Mouse (Mus musculus) gastrocnemius, adult 18-20 months (tissue): ENCODE measurements around the gene Pgap3. TPM values are rescaled to one million over a fixed set of nuclear protein-coding genes. Genes with fewer than 3 reads are reported as not detected.
"Not testable (repeated sequence)": the region's sequence is repeated elsewhere in the genome, so short reads cannot be mapped to it uniquely, and the experiment has no call there.

Experiments
- DNase-seq: peaks from one replicate; pipeline ENCODE4 v3.0.0; 2021; ENCODE audit warnings: low spot score
- total RNA-seq, 2 experiments: library from RNA; stranded (reverse); gene quantifications; 2 replicates each; pipeline ENCODE4 v1.2.3; 2021

Gene Pgap3
- total RNA-seq, 2 experiments from 2014 or later, result 2.3 to 3.7 TPM

DNA sequence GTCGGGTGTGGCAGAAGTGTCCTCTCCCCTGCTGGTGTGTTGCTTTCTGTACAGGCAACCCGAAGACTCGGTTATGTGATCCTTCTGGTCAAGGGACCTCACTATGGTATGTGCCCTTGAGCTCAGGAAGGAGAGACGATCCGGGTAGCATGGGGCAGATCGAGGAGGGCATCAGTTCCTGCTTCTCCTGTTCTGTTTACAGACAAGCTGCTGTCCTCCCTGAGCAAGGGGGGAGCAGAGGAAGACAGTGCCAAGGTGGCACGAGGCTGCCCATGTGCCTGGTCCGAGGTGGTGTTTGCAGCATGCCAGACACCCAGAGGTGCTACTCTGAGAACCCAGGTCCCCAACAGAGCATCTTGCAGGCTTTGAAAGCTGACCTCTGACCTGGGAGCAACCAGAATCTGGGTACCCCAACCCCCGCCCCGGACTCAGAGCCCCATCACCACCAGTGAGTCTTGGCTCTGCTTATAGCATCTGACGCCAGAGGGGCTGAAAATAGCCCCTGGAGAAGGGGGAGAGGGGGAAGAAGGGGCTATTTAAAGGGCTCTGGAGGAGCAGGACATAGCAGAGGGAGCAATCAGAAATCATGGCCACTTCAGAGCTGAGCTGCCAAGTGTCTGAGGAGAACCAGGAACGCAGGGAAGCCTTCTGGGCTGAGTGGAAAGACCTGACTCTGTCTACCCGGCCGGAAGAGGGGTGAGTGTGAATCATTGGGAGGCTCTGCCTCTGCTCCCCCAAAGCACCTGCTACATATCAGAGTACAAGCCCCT, 16.8 kb downstream of the Pgap3 start, which contains the start of gene Tcap:
Gene Tcap (plus strand): TSS at position 551 of the 770 bp plus-strand sequence.
- peak; percentile 87 for DNase-seq

DNA sequence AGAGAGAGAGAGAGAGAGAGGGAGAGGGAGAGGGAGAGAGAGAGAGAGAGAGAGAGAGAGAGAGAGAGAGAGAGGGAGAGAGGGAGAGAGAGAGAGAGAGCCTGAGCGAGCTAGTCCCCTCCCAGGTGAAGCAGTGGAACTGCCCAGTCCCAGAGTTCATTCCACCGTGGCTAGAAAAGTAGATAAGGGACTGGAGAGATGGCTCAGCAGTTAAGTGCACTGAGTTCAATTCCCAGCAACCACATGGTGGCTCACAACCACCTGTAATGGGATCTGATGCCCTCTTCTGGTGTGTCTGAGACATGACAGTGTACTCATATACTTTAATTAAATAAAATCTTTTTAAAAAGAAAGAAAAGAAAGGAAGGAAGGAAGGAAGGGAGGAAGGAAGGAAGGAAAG, 17.9 kb downstream of the Pgap3 start:
- not testable (repeated sequence) for DNase-seq

DNA sequence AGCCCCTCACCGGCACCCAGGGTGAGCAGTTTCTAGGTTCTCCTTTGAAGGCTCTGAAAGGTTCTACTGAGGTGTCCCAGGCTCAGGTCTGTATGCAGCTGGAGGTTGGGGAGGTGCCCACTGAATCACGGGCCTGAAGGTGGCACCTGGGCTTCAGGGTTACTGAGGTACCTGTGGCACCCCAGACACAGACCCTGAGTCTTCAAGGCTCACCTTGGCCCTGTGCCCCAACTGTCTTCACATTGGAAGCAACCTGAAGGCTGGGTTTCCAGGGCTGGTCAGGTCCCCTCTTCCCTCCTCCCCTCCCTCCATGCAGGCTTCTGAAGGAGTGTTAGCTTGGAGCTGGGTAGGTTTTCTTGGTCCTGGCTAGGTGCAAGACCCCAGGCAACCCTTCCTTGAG, 18.6 kb downstream of the Pgap3 start:
- DNase-seq, result no peak

DNA sequence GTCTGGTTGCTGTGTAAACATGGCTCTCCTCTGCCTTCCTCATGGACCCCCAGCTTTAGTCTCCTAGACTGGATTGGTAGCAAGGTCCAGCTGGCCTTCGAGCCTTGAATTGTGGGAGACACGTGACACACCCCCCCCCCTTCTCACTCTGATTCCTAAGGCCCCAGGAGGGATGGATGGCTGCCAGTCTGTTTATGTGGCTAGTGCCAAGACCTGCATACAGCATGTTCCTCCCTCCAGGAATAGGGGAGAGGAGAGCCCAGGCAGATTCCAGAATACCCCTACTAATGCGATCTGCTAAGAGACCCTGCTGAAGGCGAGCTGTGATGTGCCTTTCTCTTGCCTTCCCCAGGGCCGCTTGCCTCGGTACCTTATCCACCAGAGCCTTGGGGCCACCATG, 20.2 kb downstream of the Pgap3 start:
- DNase-seq, result no peak

DNA sequence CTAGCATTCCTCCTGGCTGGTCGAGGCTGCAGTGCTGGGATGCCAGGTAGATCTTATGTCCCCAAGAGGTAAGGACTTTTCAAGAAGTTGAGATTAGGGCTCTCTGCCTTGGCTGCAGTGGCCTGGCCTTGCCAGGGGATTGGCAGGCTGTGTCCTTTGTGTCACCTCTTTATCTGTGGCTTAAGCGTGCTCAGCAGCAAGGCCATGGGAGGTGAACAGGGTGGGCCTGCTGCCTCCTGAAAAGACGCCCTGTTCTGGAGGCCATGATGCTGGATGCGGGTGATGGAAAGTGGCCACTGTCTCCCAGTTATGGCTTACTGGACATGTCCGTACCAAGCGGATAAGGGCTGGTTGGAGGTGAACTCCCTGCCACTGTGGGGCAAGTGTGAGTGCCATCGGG, 20.9 kb downstream of the Pgap3 start:
- no peak for DNase-seq

DNA sequence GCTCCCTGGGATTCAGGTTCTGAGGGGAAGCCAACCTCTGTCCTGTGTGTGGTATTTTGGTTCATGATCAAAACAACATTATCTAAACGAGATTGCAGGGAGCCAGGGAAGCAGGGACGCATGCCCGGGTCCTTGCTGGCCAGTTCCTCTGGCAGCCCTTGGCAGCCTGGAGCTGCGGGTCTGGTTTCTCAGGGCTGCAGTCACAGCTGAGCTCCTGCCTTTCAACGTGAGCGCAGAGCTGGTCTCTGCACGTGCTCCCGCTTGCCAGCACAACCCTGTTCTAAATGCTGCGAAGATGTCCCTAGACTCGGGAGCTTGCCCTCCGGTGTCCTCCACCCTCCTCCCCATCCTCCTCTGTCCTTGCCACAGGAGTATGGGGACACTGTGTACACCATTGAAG, 22.5 kb downstream of the Pgap3 start:
- DNase-seq, result peak; percentile 86

DNA sequence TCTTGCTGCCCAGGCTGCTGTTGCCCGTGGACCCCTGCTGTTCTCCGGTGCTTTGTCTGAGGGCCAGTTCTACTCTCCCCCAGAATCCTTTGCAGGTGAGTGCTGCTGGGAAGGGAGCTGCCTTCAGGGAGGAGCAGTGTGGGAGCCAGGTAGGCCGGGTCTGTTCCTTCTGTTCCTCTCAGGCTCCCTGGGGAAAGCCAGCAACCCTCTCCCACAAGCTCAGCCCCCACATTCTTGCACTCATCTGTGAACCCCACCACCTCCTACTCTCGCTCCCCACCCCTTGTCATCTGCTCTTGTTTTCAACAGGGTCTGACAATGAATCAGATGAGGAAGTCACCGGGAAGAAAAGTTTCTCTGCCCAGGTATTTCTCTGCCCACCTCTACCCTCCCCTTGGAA, 23.5 kb downstream of the Pgap3 start:
- DNase-seq, result no peak

DNA sequence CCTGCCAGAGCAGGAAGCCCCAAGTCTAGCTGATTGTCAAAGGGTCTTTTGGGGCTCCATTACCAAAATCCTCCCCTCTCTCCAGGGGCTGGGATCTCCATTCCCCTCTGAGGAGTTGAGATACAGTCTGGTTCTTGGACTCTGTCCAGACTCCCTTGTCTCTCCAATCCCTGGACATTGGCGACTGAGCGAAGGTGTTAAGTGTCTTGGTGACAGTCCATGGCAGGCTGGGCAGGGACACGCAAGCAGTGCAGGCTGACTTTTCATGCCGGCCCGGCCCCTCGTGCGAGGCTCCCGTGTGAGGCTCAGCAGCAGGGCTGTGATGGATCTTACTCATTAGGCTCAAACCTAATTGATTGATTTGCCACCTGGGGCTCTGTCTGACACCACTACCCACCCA, 26.0 kb downstream of the Pgap3 start:
- peak; percentile 65 for DNase-seq

DNA sequence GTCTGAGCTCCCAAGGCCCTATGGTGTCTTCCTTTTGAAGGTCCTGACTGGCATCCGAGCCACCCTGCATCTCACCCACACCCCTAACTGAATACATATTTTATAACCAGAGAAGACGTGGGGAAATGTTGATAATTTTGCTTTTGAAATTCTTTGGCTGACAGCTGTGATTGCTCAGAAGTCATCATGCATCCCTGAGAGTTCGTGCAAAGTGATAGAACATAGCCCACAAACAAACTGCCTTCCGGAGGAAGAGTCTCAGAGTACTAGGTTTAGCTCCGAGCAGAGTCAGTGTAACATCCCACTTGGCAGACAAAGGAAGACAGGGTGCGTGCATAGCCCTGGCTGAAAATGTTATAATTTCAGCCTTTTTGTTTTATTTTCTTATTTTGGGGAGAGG, 27.0 kb downstream of the Pgap3 start:
- no peak for DNase-seq

DNA sequence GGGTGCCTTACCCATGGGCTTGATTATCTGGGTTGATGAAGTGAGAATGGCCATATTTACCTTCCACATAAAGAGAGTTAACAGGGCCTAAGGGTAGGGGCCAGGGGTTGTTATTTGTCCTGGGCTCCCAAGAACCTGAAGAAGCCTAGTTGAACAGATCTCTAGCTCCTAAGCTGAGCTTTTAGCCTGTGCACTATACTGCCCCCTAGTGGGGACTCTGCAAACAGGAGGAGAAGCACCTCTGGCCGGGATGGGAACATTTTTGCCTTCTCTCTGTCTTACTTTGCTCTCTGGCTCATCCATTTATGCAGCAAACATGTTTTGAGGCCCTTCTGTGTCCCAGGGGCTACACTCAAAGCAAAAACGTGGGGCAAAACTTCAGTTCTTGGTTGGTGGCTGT, 27.9 kb downstream of the Pgap3 start:
- peak; percentile 68 for DNase-seq

DNA sequence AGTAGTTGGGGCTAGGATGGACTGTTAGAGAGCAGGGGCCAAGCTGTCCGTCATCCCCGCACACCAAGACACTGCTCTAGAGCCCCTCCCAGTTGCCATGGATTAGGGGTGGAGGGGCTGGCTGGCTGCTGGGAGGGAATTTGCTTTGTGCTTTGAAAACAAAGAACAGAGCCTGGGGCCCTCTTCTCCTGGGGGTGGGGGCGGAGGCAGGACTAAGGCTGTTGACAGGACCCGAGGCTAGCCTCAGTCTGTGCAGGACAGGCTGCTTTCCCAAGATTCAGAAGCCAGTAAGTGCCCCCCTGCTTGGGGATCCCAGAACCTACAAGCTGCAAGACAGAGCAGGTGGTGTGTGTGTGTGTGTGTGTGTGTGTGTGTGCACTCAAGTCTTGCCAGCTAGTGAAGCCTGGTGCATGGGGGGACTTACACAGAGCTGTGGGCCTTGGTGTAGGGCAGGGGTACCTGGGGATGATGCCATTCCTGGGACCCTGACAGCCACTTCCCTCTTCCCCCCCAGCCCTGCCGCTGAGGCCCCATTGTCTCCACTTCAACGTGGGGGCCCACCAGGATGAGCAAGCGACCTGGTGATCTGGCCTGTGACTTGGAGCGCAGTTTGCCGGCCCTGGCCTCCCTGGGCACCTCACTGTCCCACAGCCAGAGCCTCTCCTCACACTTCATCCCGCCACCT, 28.6 kb downstream of the Pgap3 start:
- DNase-seq, result no peak

DNA sequence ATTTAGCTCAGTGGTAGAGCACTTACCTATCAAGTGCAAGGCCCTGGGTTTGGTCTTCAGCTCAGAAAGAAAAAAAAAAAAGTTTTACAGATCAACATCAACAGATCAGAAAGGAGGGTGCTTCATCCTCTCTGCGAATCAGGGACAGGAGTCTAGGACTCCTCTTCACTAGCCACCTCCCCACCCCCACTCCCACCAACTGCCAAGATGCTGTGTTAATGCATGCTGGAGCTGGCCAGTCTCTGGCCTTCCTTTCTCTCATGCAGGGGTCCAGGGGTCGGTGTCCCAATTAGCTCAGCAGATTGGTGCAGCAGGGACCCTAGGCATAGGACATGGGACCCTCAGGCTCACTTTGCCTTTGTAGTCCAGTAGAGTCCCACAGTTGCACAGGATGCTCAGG, 29.7 kb downstream of the Pgap3 start:
- DNase-seq, result no peak

DNA sequence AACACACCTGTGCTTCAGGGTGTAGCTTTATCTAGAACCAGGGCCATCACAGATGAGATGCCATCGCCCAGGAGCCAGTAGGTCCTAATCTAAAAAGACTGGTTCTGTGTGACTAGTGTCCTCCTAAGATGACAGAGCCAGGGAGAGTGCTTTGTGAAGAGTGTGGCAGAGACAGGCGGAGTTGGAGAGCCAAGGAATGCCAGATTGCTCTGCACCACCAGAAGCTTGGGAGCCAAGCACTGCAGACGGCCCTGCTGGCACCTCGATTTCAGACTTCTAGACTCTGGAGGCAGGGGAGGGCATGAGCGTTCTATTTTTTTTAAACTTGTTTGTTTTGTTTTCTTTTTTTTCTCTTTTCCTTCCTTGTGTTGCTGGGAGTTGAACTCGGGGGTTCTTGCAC, 31.0 kb downstream of the Pgap3 start:
- DNase-seq, result no peak

DNA sequence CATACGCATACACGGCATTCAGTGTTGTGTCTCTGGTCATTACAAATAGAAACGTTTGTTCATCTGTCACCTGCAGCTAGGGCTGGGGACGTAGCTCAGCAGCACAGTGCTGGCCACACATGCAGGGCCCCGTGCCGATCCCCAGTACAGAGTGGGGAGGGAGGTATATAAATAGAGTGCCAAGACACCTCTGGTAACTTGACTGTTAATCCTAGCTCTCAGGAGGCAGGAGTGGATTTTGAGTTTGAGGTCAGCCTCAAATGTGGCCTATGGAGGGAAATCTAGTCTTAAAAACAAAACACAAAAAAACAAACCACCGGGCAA, 32.5 kb downstream of the Pgap3 start:
- DNase-seq, result no peak

DNA sequence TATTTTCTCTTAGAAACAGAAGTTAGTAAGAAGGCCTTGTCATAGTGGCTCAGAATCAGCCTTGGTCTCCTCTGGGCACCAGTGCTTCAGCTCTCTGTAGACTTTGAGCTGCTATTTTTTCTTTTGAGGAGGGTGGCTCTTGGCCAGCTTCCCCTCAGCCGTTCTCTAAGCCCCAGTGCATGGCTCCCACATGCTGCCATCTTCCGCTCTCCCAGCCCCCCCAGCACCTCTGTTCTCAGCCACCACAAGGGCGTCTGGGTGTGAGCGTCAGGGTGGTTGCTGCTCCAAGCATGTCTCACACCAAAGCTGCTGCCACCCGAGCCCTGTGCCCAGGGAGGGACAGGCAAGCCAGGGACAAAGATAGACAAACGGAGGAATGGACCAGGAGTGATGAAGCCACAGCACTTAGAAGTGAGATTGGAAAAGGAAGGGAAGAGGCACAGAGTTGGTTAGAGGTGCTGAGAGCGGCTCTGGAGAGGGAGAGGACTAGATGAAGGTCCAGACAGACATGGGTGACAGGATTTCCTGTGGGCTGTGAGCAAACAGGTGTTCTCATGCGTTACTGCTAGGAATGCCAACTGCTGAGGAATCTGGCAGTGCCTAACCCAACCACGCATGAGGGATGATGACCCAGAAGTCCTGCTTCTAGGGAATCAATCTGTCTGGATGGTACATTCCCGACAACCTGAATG, 33.0 kb downstream of the Pgap3 start:
- DNase-seq, result no peak

DNA sequence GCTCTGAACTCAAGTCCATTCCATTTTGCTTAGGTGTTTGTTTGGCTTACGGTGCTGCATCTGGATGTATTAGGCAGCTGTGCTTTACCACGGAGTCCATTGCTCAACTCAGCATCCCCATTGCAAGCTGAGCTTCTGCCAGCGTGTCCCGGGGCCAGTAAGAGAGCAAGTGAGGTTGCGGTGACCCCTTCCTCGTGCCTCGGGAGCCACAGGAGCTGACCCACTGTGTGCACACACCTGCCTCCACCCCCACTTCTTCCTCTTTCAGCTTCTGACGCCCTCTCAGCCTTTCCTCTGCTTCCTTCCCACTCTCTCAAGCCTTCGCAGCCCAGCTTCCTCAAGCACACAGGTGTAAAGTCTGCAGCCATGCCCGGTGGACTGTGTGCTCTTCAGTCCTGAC, 34.0 kb downstream of the Pgap3 start:
- DNase-seq, result no peak

DNA sequence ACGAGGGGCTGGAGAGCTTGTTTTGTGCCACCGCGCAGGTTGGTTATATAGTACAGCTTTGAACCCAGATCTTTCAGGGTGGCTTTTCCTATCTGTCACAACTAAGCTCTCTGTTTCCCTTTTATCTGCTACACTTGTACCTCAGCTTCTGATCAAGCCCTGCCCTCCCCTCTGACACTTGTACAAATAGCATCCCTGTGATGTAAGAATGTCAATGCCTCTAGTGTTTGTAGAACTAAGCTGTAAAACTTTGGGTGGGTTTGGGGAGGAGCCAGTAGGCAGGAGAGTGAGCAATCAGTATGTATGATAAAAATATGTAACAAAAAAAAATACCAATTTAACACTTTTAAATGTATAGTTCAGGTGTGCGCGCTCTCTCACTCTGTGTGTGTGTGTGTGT, 35.9 kb downstream of the Pgap3 start:
- DNase-seq, result no peak

DNA sequence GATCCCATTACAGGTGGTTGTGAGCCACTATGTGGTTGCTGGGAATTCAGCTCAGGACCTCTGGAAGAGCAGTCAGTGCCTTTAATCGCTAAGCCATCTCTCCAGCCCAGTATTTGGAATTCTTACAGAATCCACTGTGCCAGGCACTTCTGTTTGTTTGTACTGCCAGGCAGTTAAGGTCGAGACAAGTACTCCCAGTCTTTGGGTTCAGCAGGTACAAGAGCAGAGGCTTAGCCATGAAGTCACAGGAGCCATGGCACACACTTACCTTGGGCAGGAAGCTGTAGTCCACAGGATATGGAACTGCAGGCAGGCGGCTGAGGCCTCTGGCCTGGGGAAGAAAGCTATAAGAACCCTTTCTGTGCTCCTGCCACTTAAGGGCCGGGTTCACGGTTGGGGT, 36.5 kb downstream of the Pgap3 start:
- DNase-seq, result no peak

DNA sequence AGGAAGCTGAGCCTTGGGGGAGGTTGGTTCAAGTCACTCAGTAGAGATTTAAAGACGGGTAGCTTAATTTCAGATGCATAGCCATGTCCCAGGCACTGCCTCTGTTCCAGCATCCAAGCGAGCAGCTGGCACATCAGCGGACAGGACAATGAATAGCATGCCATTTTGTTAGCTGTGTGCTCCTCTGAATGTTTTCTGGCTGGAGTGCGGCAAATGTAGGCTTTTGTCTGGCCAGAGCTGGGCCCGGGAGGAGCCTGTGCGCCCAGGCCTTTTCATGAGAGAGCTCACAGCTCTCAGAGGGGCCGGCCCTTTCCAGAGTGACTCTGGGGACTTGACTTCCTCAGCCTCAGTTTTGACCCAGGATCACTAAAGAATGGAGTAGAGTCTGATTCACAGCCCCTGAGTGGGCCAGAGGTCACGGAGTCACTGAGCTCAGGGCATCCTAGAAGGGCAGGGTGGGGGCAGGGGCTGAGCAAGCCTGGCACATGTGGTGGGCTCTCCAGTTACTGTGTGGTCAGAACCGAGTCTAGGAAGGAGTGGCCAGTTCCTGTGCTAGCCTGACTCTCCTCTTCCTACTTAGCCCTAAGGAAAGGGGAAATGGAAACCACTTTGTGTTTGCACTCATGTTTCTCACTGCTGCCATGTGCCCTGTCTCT, 39.3 kb downstream of the Pgap3 start:
- no peak for DNase-seq

DNA sequence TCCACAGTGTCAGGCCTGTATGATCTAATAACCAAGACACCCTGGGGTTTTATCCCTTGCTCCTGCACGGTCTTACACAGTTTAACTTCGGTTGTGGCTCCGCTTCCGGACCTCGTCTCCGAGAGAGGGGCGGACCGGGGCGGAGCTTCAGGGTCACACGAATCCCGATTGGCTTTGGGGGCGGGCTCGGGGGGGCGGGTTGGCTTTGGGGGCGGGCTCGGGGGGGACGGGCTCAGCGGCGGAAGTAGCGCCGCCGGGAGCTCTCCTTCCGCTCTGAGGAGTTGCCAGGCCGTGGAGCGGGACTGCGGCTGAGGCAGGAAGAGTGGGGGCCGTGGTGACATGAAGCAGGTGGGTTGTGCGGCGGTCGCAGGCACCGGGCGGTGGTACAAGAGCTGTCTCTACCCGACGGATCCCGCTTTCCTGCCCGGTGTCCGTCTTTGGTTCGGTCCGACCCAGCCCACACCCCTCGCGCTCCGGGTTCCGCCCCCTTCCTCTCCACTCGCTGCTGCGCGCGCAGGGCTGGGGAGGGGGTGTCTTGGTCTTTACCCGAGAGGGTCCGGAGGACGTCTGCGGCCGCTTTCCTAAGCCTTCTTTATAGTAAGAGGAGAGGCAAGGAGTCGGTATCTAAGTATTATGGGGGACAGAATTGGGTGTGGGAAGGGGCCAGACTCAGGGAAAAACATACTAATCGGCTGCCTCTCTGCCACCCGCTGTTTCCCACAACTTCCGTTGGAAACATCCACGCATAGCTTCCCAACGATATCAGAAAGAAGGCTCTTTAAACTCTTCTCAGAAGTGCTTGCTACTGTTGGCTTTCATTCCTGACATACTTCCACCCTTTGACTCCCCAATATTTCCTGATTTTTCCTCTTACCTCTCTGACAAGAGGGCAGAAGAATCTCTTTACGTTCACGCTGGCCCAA, 41.9 kb downstream of the Pgap3 start, which contains the start of gene Stard3:
Gene Stard3 (plus strand): TSS at position 208 of the 923 bp plus-strand sequence.
- DNase-seq, result peak; percentile 91
